Mouse (Mus musculus) cortical plate, adult 2 months (tissue): ENCODE results near the gene D630003M21Rik.

ENCODE experiments used
- CTCF ChIP-seq: fragments of 200-500 bp; IDR thresholded peaks from 2 replicates; pipeline ENCODE4 v1.5.1; 2011; ENCODE audit warnings: mild to moderate bottlenecking, control low read depth, low read length; ENCODE audit not compliant: insufficient read depth; ENCODE audit errors: extremely low read depth
- POLR2A ChIP-seq: fragments of 200-500 bp; IDR thresholded peaks from 2 replicates; pipeline ENCODE4 v1.6.1; 2011; ENCODE audit warnings: mild to moderate bottlenecking, low read length, control low read depth; ENCODE audit not compliant: insufficient read depth; ENCODE audit errors: extremely low read depth

DNA sequence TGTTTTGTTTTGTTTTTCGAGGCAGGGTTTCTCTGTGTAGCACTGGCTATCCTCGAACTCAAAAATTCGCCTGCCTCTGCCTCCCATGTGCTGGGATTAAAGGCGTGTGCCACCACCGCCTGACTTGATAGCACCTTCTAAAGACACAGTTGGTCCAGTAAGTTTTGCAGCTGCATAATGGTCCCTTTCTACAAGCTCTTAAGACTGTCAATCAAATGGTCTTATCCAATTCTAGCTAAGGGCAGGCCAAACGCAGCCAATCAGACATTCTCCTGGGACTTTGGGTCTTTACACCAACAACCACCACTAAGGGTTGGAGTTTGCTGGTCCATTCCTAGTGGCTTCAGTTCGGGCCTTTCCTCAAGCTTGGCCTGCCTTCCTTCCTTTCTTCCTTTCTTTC lies 73.9 kb downstream of the D630003M21Rik start:
- TF ChIP-seq CTCF (no peak), POLR2A (no peak)
